Mouse (Mus musculus) heart, postnatal 0 days (tissue): ENCODE data around the gene Cox7b.

Experiments used
- CTCF ChIP-seq: IDR thresholded peaks from 2 replicates; pipeline ENCODE4 v1.5.1; 2016; ENCODE audit warnings: antibody characterized with exemption, control low read depth, low read depth
- EP300 ChIP-seq: IDR thresholded peaks from 2 replicates; pipeline ENCODE4 v1.6.1; 2016; ENCODE audit warnings: antibody characterized with exemption, low read depth

DNA sequence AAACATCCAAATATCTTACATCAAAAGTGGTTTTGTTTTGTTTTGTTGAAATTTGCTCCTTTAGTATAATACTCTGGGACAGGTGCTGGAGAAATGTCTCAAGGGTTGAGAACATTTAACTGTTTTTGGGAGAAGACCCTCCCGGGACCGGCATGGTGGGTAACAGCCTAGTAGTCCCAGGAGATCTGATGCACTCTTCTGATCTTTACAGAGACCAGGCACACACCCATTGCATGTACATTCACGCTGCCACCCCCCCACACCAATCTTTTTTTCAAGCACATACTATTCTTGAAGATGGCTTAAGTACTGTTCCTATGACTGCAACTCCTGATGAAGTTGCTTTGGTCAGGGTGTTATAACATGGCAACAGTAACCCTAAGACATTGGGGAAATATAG is 2.9 kb upstream of the Cox7b start:
- no peak for TF ChIP-seq CTCF
- no peak for TF ChIP-seq EP300
